Mouse (Mus musculus) MEL (cell line): ENCODE data around the gene Ddost. TPM values are rescaled to one million over a fixed set of nuclear protein-coding genes. Genes with fewer than 3 reads are reported as not detected.

ENCODE experiments used
- DNase-seq: peaks from one replicate; pipeline ENCODE4 v3.0.0; 2011; ENCODE audit warnings: low read depth, low spot score
- H3K27ac ChIP-seq: 2 replicates; pipeline ENCODE4 v1.5.1; 2012; ENCODE audit warnings: low read depth, mild to moderate bottlenecking, control low read depth, low read length, moderate library complexity; ENCODE audit not compliant: control insufficient read depth
- H3K27me3 ChIP-seq, 2 experiments: fragments of 150-350 bp in 1 of 2; sonication (generic) in 1 of 2; 2 replicates each; pipeline ENCODE4 v1.6.1; 2012; ENCODE audit warnings: low read length in 2 of 2, mild to moderate bottlenecking in 2 of 2, improper control_type of control experiment in 1 of 2, moderate library complexity in 1 of 2; ENCODE audit not compliant: insufficient read depth in 2 of 2, control insufficient read depth in 1 of 2
- H3K36me3 ChIP-seq, 2 experiments: 2 replicates each; pipeline ENCODE4 v1.6.1; 2012 to 2014; ENCODE audit warnings: low read length in 2 of 2, improper control_type of control experiment in 1 of 2, inconsistent platforms in 1 of 2, mild to moderate bottlenecking in 1 of 2; ENCODE audit not compliant: insufficient read depth in 2 of 2, control insufficient read depth in 1 of 2
- H3K4me1 ChIP-seq, 2 experiments: fragments of 150-350 bp in 1 of 2; sonication (generic) in 1 of 2; 2 replicates each; pipeline ENCODE4 v1.6.1; 2012; ENCODE audit warnings: low read length in 2 of 2, improper control_type of control experiment in 1 of 2, mild to moderate bottlenecking in 1 of 2; ENCODE audit not compliant: insufficient read depth in 2 of 2, control insufficient read depth in 1 of 2
- H3K4me3 ChIP-seq, 2 experiments: fragments of 150-350 bp in 1 of 2; sonication (generic) in 1 of 2; 2 replicates each; pipeline ENCODE4 v1.5.1; 2012; ENCODE audit warnings: low read depth in 2 of 2, low read length in 2 of 2, mild to moderate bottlenecking in 2 of 2, moderate library complexity in 2 of 2, control low read depth in 1 of 2, improper control_type of control experiment in 1 of 2; ENCODE audit not compliant: control insufficient read depth in 1 of 2, insufficient read depth in 1 of 2
- H3K79me2 ChIP-seq: 2 replicates; pipeline ENCODE4 v1.6.1; 2012; ENCODE audit warnings: mild to moderate bottlenecking, low read length, moderate library complexity; ENCODE audit not compliant: control insufficient read depth, poor library complexity, insufficient read depth
- H3K9ac ChIP-seq: 2 replicates; pipeline ENCODE4 v1.6.1; 2012; ENCODE audit warnings: low read depth, mild to moderate bottlenecking, control low read depth, low read length, moderate library complexity; ENCODE audit not compliant: control insufficient read depth, poor library complexity, severe bottlenecking
- H3K9me3 ChIP-seq: fragments of 150-350 bp; sonication (generic); replicated peaks from 2 replicates; pipeline ENCODE4 v1.6.1; 2012; ENCODE audit warnings: mild to moderate bottlenecking, low read length, improper control_type of control experiment, moderate library complexity; ENCODE audit not compliant: insufficient read depth
- CHD1 ChIP-seq: IDR thresholded peaks from 2 replicates; pipeline ENCODE4 v1.6.1; 2012; ENCODE audit warnings: low read depth, mild to moderate bottlenecking, inconsistent platforms, low read length, improper control_type of control experiment
- CTCF ChIP-seq, 3 experiments: IDR thresholded peaks in 2 of 3; conservative IDR thresholded peaks in 1 of 3; 2 replicates each; pipeline ENCODE4 v1.5.1; 2011 to 2012; ENCODE audit warnings: low read length in 3 of 3, low read depth in 2 of 3, mild to moderate bottlenecking in 2 of 3, improper control_type of control experiment in 1 of 3, inconsistent platforms in 1 of 3, mixed read lengths in 1 of 3, moderate library complexity in 1 of 3; ENCODE audit not compliant: control insufficient read depth in 1 of 3, insufficient read depth in 1 of 3, poor library complexity in 1 of 3, severe bottlenecking in 1 of 3
- ELF1 ChIP-seq: IDR thresholded peaks from 2 replicates; pipeline ENCODE4 v1.6.1; 2014; ENCODE audit warnings: low read depth, mild to moderate bottlenecking, inconsistent platforms, low read length, improper control_type of control experiment, moderate library complexity
- ETS1 ChIP-seq: IDR thresholded peaks from 2 replicates; pipeline ENCODE4 v1.6.1; 2012; ENCODE audit warnings: low read depth, mild to moderate bottlenecking, inconsistent platforms, low read length, improper control_type of control experiment, moderate library complexity
- HCFC1 ChIP-seq: IDR thresholded peaks from 2 replicates; pipeline ENCODE4 v1.6.1; 2012; ENCODE audit warnings: low read depth, mild to moderate bottlenecking, inconsistent platforms, low read length, improper control_type of control experiment, moderate library complexity
- JUND ChIP-seq: IDR thresholded peaks from 2 replicates; pipeline ENCODE4 v1.6.1; 2011; ENCODE audit warnings: low read depth, mild to moderate bottlenecking, improper control_type of control experiment, low read length
- MAFK ChIP-seq: IDR thresholded peaks from 2 replicates; pipeline ENCODE4 v1.6.1; 2011; ENCODE audit warnings: low read depth, mild to moderate bottlenecking, low read length, improper control_type of control experiment, borderline replicate concordance
- MAX ChIP-seq: IDR thresholded peaks from 2 replicates; pipeline ENCODE4 v1.6.1; 2011; ENCODE audit warnings: low read length, improper control_type of control experiment
- MEF2A ChIP-seq: IDR thresholded peaks from 2 replicates; pipeline ENCODE4 v1.6.1; 2014; ENCODE audit warnings: low read depth, mild to moderate bottlenecking, inconsistent platforms, low read length, improper control_type of control experiment; ENCODE audit not compliant: poor library complexity, insufficient replicate concordance, severe bottlenecking; ENCODE audit errors: extremely low read depth
- MYB ChIP-seq: IDR thresholded peaks from 2 replicates; pipeline ENCODE4 v1.6.1; 2011; ENCODE audit warnings: mild to moderate bottlenecking, low read depth, low read length, improper control_type of control experiment
- MYC ChIP-seq: IDR thresholded peaks from 2 replicates; pipeline ENCODE4 v1.6.1; 2011; ENCODE audit warnings: low read depth, mild to moderate bottlenecking, low read length, improper control_type of control experiment, moderate library complexity
- NELFE ChIP-seq: IDR thresholded peaks from 2 replicates; pipeline ENCODE4 v1.6.1; 2011; ENCODE audit warnings: low read depth, low read length, improper control_type of control experiment
- NRF1 ChIP-seq: IDR thresholded peaks from 2 replicates; pipeline ENCODE4 v1.6.1; 2014; ENCODE audit warnings: low read depth, mild to moderate bottlenecking, inconsistent platforms, low read length, improper control_type of control experiment, moderate library complexity; ENCODE audit not compliant: poor library complexity, insufficient read depth, severe bottlenecking
- POLR2A ChIP-seq, 2 experiments: IDR thresholded peaks; 2 replicates each; pipeline ENCODE4 v1.6.1; 2011 to 2012; ENCODE audit warnings: low read length in 2 of 2, mild to moderate bottlenecking in 2 of 2, control low read depth in 1 of 2, improper control_type of control experiment in 1 of 2, low read depth in 1 of 2, moderate library complexity in 1 of 2; ENCODE audit not compliant: control insufficient read depth in 1 of 2, insufficient read depth in 1 of 2, poor library complexity in 1 of 2
- POLR2AphosphoS2 ChIP-seq: IDR thresholded peaks from 2 replicates; pipeline ENCODE4 v1.6.1; 2011; ENCODE audit warnings: low read length, improper control_type of control experiment
- POLR2AphosphoS5 ChIP-seq: IDR thresholded peaks from 2 replicates; pipeline ENCODE4 v1.6.1; 2012; ENCODE audit warnings: low read depth, borderline replicate concordance, mild to moderate bottlenecking, inconsistent platforms, low read length, moderate library complexity, mixed read lengths
- SIN3A ChIP-seq: IDR thresholded peaks from 2 replicates; pipeline ENCODE4 v1.6.1; 2012; ENCODE audit warnings: low read length, improper control_type of control experiment, inconsistent platforms
- TAL1 ChIP-seq: IDR thresholded peaks from 2 replicates; pipeline ENCODE4 v1.6.1; 2012; ENCODE audit warnings: mild to moderate bottlenecking, inconsistent platforms, low read length, moderate library complexity, mixed read lengths
- TBP ChIP-seq: IDR thresholded peaks from 2 replicates; pipeline ENCODE4 v1.8.0; 2011; ENCODE audit warnings: low read depth, low read length, improper control_type of control experiment
- TCF12 ChIP-seq: IDR thresholded peaks from 2 replicates; pipeline ENCODE4 v1.6.1; 2014; ENCODE audit warnings: low read depth, mild to moderate bottlenecking, inconsistent platforms, low read length, improper control_type of control experiment, moderate library complexity
- UBTF ChIP-seq: IDR thresholded peaks from 2 replicates; pipeline ENCODE4 v1.6.1; 2012; ENCODE audit warnings: low read depth, mild to moderate bottlenecking, inconsistent platforms, low read length, improper control_type of control experiment, moderate library complexity, borderline replicate concordance; ENCODE audit not compliant: insufficient read depth
- USF1 ChIP-seq: IDR thresholded peaks from 2 replicates; pipeline ENCODE4 v1.6.1; 2014; ENCODE audit warnings: low read depth, mild to moderate bottlenecking, inconsistent platforms, low read length, improper control_type of control experiment, moderate library complexity
- USF2 ChIP-seq, 2 experiments: IDR thresholded peaks; 2 replicates each; pipeline ENCODE4 v1.6.1; 2011 to 2012; ENCODE audit warnings: improper control_type of control experiment in 2 of 2, low read length in 2 of 2, borderline replicate concordance in 1 of 2, inconsistent platforms in 1 of 2, low read depth in 1 of 2, mild to moderate bottlenecking in 1 of 2; ENCODE audit not compliant: insufficient read depth in 1 of 2
- ZC3H11A ChIP-seq: IDR thresholded peaks from 2 replicates; pipeline ENCODE4 v1.6.1; 2012; ENCODE audit warnings: low read depth, mild to moderate bottlenecking, inconsistent platforms, low read length, improper control_type of control experiment
- ZKSCAN1 ChIP-seq: IDR thresholded peaks from 2 replicates; pipeline ENCODE4 v1.6.1; 2012; ENCODE audit warnings: low read depth, mild to moderate bottlenecking, inconsistent platforms, low read length, improper control_type of control experiment, moderate library complexity
- ZMIZ1 ChIP-seq: IDR thresholded peaks from 2 replicates; pipeline ENCODE4 v1.6.1; 2012; ENCODE audit warnings: low read depth, mild to moderate bottlenecking, inconsistent platforms, low read length, improper control_type of control experiment, moderate library complexity
- polyA plus RNA-seq, 2 experiments: library from polyadenylated mRNA; stranded (reverse) in 1 of 2; unstranded in 1 of 2; fragments of >175 nt in 1 of 2; fragments of >200 nt in 1 of 2; gene quantifications; 2 replicates each; pipeline versions ENCODE4 v1.2.1 to v1.2.4; 2012; ENCODE audit warnings: low replicate concordance in 2 of 2, low read depth in 1 of 2; ENCODE audit not compliant: insufficient read length in 2 of 2, insufficient read depth in 1 of 2, missing spikeins in 1 of 2
- total RNA-seq: library from RNA; depleted of rRNA; stranded (reverse); fragments of 300-350 nt; gene quantifications from 2 replicates; pipeline ENCODE4 v1.2.3, GENCODE M21; 2012

Ddost gene
- total and polyA plus RNA-seq, 3 experiments: 68.9 to 402 (median 283) TPM

DNA sequence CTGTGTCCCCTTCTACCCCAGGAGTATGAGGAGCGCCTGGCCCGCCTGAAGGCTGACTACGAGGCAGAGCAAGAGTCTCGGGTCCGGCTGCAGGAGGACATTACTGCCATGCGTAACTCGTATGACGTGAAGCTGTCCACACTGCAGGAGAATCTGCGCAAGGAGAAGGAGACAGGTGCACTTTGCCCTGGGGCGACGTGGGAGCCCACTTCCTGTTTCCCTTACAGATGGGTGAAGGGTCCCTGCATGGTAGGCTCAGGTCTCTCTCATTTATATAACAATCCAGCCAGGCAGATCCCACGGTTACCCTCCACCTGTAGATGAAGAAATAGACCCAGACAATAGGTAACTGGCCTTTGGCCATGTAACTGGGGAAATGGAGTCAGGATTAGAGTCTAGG, 18.1 kb upstream of the Ddost start:
- DNase-seq: no peak
- Histone ChIP-seq H3K27me3 (no peaks in the 10 kb centered on the region), H3K9me3 (no peaks in the 10 kb centered on the region), H3K79me2 (no peaks in the 10 kb centered on the region), H3K36me3 (no peaks in the 10 kb centered on the region), H3K4me3 (no peak overlapping the region), H3K9ac (no peak overlapping the region), H3K27ac (no peak overlapping the region), H3K4me1 (peaks cover 0 to 5% of the 10 kb centered on the region in 2 experiments; a peak in 2 of 4 replicates)
- no peak for TF ChIP-seq HCFC1
- TF ChIP-seq POLR2A (IDR thresholded peaks at IDR 0.05; ENCODE audit: control insufficient read depth in 1 of 2, insufficient read depth in 1 of 2, low read depth in 1 of 2, low read length in 2 of 2, poor library complexity in 1 of 2): no peak
- no peak for TF ChIP-seq POLR2AphosphoS5

- H3K27me3 ChIP-seq: no peaks in the 10 kb centered on the region
- no peak for DNase-seq
- peaks cover 0 to 5% of the 10 kb centered on the region in 2 experiments; a peak in 2 of 4 replicates for H3K4me1 ChIP-seq
- no peaks in the 10 kb centered on the region for H3K9me3 ChIP-seq
- H3K9ac ChIP-seq: no peak overlapping the region
- no peak overlapping the region for H3K4me3 ChIP-seq
- H3K36me3 ChIP-seq: no peaks in the 10 kb centered on the region
- no peaks in the 10 kb centered on the region for H3K79me2 ChIP-seq
- no peak overlapping the region for H3K27ac ChIP-seq
- TF ChIP-seq MYC: 0 out of 2 replicates have a peak, but pooled peaks have one; percentile 52
- no peak for TF ChIP-seq ETS1
- TF ChIP-seq POLR2AphosphoS5: no peak
- TF ChIP-seq TBP: no peak
- 0 out of 2 replicates have a peak, but pooled peaks have one; percentile 13 for TF ChIP-seq MAX
- no peak for TF ChIP-seq JUND
- TF ChIP-seq ZKSCAN1: no peak
- TF ChIP-seq UBTF: no peak
Observed at GRCm38 (mm10) chr4:138288691-138289090, 15.8 kb upstream of the Ddost start.

DNA sequence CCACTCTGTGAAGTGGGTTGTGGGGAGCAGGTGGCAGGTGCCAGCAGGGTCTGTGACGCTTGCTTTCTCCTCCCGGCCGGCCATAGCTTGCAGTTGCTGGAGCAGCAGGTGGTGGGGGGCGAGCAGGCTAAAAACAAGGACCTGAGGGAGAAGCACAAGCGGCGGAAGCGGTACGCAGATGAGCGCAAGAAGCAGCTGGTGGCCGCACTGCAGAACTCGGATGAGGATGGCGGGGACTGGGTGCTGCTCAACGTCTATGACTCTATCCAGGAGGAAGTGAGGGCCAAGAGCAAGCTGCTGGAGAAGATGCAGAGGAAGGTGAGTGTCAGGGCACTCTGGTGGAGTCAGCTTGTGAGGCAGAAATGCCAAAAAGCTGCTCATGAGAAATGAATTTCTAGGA, 12.5 kb upstream of the Ddost start:
- H3K4me1 ChIP-seq: peaks cover 0 to 5% of the 10 kb centered on the region in 2 experiments; a peak in 2 of 4 replicates
- no peak overlapping the region for H3K9ac ChIP-seq
- H3K79me2 ChIP-seq: no peaks in the 10 kb centered on the region
- DNase-seq: no peak
- H3K27ac ChIP-seq: no peak overlapping the region
- TF ChIP-seq MAX (no peak), MAFK (no peak), ZC3H11A (no peak), ETS1 (no peak), CHD1 (no peak), ZMIZ1 (no peak), TAL1 (no peak), USF2 (IDR thresholded peaks at IDR 0.05; ENCODE audit: borderline replicate concordance in 1 of 2, insufficient read depth in 1 of 2, low read depth in 1 of 2, low read length in 2 of 2) (no peak), SIN3A (no peak), USF1 (no peak), MEF2A (no peak), TCF12 (no peak), MYB (no peak), POLR2AphosphoS2 (no peak), CTCF (IDR thresholded peaks at IDR 0.05 in 2 of 3, conservative IDR thresholded peaks at IDR 0.05 in 1 of 3; ENCODE audit: control insufficient read depth in 1 of 3, insufficient read depth in 1 of 3, low read depth in 2 of 3, low read length in 3 of 3, poor library complexity in 1 of 3, severe bottlenecking in 1 of 3) (no peak), NRF1 (no peak), MYC (no peak), ELF1 (no peak), NELFE (no peak)
- H3K4me3 ChIP-seq: no peak overlapping the region
- H3K36me3 ChIP-seq: no peaks in the 10 kb centered on the region
- no peaks in the 10 kb centered on the region for H3K27me3 ChIP-seq
- no peaks in the 10 kb centered on the region for H3K9me3 ChIP-seq
